Mouse (Mus musculus) colon, adult 2 months (tissue): ENCODE results near the gene Angptl1. TPM values are rescaled to one million over a fixed set of nuclear protein-coding genes. Genes with fewer than 3 reads are reported as not detected.

Source experiments
- polyA plus RNA-seq: library from polyadenylated mRNA; depleted of rRNA; stranded (reverse); fragments of >200 nt; gene quantifications from 2 replicates; pipeline ENCODE4 v1.2.3, GENCODE M21; 2012; rRNA removed

The Angptl1 gene
- 1.0 and 1.2 TPM in 2 replicates for polyA plus RNA-seq

GRCm38 (mm10) chr1:156838177-156838576 is at the start of gene Angptl1:
Angptl1 (plus strand) TSS chr1:156838562.

Other genes with a start within 250 kb of the Angptl1 start
- 83.1 and 112 TPM in 2 replicates for gene Tor3a, start 164.2 kb upstream of the Angptl1 start, polyA plus RNA-seq
- gene Fam20b, start 119.5 kb upstream of the Angptl1 start, polyA plus RNA-seq: 32.0 and 35.0 TPM in 2 replicates
- 12.8 and 12.9 TPM in 2 replicates for gene Ralgps2, start 101.1 kb downstream of the Angptl1 start, polyA plus RNA-seq